Mouse (Mus musculus) kidney, adult 2 months (tissue): ENCODE measurements around the gene Adrb1. TPM values are rescaled to one million over a fixed set of nuclear protein-coding genes. Genes with fewer than 3 reads are reported as not detected.
"Not testable (repeated sequence)": the region's sequence is repeated elsewhere in the genome, so short reads cannot be mapped to it uniquely, and the experiment has no call there.

ENCODE experiments used
- DNase-seq: peaks from one replicate; pipeline ENCODE4 v3.0.0; 2021
- H3K27ac ChIP-seq: fragments of 200-500 bp; 2 replicates; pipeline ENCODE4 v1.5.1; 2012; ENCODE audit warnings: low read depth, low read length, control low read depth, inconsistent platforms; ENCODE audit not compliant: insufficient read depth
- H3K27me3 ChIP-seq: fragments of 200-500 bp; replicated peaks from 2 replicates; pipeline ENCODE4 v1.6.1; 2012; ENCODE audit warnings: mild to moderate bottlenecking, moderate library complexity, low read length, inconsistent platforms; ENCODE audit not compliant: control insufficient read depth, insufficient read depth
- H3K36me3 ChIP-seq: fragments of 200-500 bp; 2 replicates; pipeline ENCODE4 v1.6.1; 2012; ENCODE audit warnings: mild to moderate bottlenecking, moderate library complexity, low read length, inconsistent platforms; ENCODE audit not compliant: control insufficient read depth, insufficient read depth
- H3K4me1 ChIP-seq: fragments of 200-500 bp; 2 replicates; pipeline ENCODE4 v1.6.1; 2011; ENCODE audit warnings: low read length; ENCODE audit not compliant: control insufficient read depth, insufficient read depth
- H3K4me3 ChIP-seq: fragments of 200-500 bp; 2 replicates; pipeline ENCODE4 v1.5.1; 2011; ENCODE audit warnings: mild to moderate bottlenecking, low read depth, low read length, control low read depth; ENCODE audit not compliant: insufficient read depth
- CTCF ChIP-seq: fragments of 200-500 bp; conservative IDR thresholded peaks from 2 replicates; pipeline ENCODE4 v1.5.1; 2011; ENCODE audit warnings: low read depth, mild to moderate bottlenecking, control low read depth, low read length, moderate library complexity, mixed read lengths; ENCODE audit not compliant: insufficient read depth, insufficient read length
- POLR2A ChIP-seq: fragments of 200-500 bp; IDR thresholded peaks from one replicate; pipeline ENCODE4 v1.6.1; 2011; ENCODE audit warnings: low read depth, low read length, control low read depth
- WGBS: fragments of 180-500 bp; shearing (Covaris S2); methylation state at CpG from one replicate; pipeline ENCODE4 v1.1.7; 2018; 5-methylcytosine and 5-hydroxymethylcytosine counted together
- polyA plus RNA-seq: library from polyadenylated mRNA; depleted of rRNA; stranded (reverse); fragments of >200 nt; gene quantifications from 2 replicates; pipeline ENCODE4 v1.2.3, GENCODE M21; 2012

Adrb1 gene
- polyA plus RNA-seq, 1 experiment, result 2.7 TPM

GRCm38 (mm10) chr19:56750709-56751108, 28.7 kb downstream of the Adrb1 start:
- Histone ChIP-seq H3K27me3 (no peaks in the 10 kb centered on the region), H3K27ac (no peak overlapping the region), H3K36me3 (no peaks in the 10 kb centered on the region), H3K4me3 (no peak overlapping the region), H3K4me1 (peaks cover 8% of the 10 kb centered on the region)
- no peak for TF ChIP-seq CTCF
- no peak for TF ChIP-seq POLR2A
- 73% methylated on average over 4 of the region's 4 CpGs for WGBS
- DNase-seq, result no peak

GRCm38 (mm10) chr19:56754456-56754855, 32.5 kb downstream of the Adrb1 start:
- H3K4me3 ChIP-seq, H3K36me3 ChIP-seq, H3K27ac ChIP-seq, H3K4me1 ChIP-seq, DNase-seq, H3K27me3 ChIP-seq: not testable (repeated sequence)
- 93% methylated on average over 2 of the region's 2 CpGs for WGBS

GRCm38 (mm10) chr19:56756412-56756811, 34.4 kb downstream of the Adrb1 start:
- H3K36me3 ChIP-seq, result no peaks in the 10 kb centered on the region
- 77% methylated on average over 10 of the region's 10 CpGs for WGBS
- TF ChIP-seq CTCF, result no peak
- TF ChIP-seq POLR2A, result no peak
- no peak for DNase-seq
- H3K27me3 ChIP-seq, result no peaks in the 10 kb centered on the region
- H3K4me3 ChIP-seq, result no peak overlapping the region
- no peak overlapping the region for H3K27ac ChIP-seq
- H3K4me1 ChIP-seq, result no peaks in the 10 kb centered on the region

GRCm38 (mm10) chr19:56758311-56758710, 36.3 kb downstream of the Adrb1 start:
- Histone ChIP-seq H3K27ac (no peak overlapping the region), H3K36me3 (no peaks in the 10 kb centered on the region), H3K4me1 (no peaks in the 10 kb centered on the region), H3K4me3 (no peak overlapping the region), H3K27me3 (no peaks in the 10 kb centered on the region)
- DNase-seq, result no peak
- TF ChIP-seq CTCF, result no peak
- no peak for TF ChIP-seq POLR2A
- WGBS, result 98% methylated on average over 2 of the region's 2 CpGs

DNA sequence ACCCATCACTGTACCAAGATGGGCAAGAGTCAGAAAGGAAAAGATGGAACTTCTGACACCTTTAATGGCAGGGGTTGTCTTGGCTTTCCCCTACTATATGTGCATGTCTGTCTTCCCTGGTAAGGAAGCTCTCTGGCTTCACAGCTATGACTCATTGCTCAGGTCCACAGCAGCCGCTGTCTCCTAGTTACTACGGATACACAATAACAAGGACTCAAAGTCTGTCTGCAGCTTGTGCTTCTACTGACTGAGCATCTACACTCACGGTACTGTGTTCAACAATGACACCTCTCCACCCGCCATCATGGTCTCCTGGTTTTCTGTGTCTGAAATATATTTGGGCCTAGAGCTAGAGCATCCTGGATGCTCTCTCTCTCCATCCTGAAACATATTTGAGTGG, 37.7 kb downstream of the Adrb1 start:
- DNase-seq, result no peak
- no peak for TF ChIP-seq CTCF
- no peak for TF ChIP-seq POLR2A
- Histone ChIP-seq H3K36me3 (no peaks in the 10 kb centered on the region), H3K4me3 (no peak overlapping the region), H3K27ac (no peak overlapping the region), H3K27me3 (no peaks in the 10 kb centered on the region), H3K4me1 (no peaks in the 10 kb centered on the region)
- WGBS, result 89% methylated on average over 4 of the region's 4 CpGs

- H3K4me1 ChIP-seq, result no peaks in the 10 kb centered on the region
- TF ChIP-seq POLR2A (no peak), CTCF (no peak)
- no peaks in the 10 kb centered on the region for H3K27me3 ChIP-seq
- H3K4me3 ChIP-seq, result no peak overlapping the region
- no peak for DNase-seq
- no peak overlapping the region for H3K27ac ChIP-seq
- no peaks in the 10 kb centered on the region for H3K36me3 ChIP-seq
- 68% methylated on average over 8 of the region's 8 CpGs for WGBS
Measured at GRCm38 (mm10) chr19:56760306-56760940, 38.4 kb downstream of the Adrb1 start.

- Histone ChIP-seq H3K36me3 (no peaks in the 10 kb centered on the region), H3K27me3 (no peaks in the 10 kb centered on the region), H3K4me1 (no peaks in the 10 kb centered on the region), H3K4me3 (no peak overlapping the region), H3K27ac (no peak overlapping the region)
- 89% methylated on average over 5 of the region's 5 CpGs for WGBS
- TF ChIP-seq POLR2A (no peak), CTCF (no peak)
- no peak for DNase-seq
Measured at GRCm38 (mm10) chr19:56761096-56761495, 39.1 kb downstream of the Adrb1 start.

- no peak for TF ChIP-seq CTCF
- TF ChIP-seq POLR2A, result no peak
- WGBS, result 81% methylated on average over 2 of the region's 2 CpGs
- Histone ChIP-seq H3K27me3 (no peaks in the 10 kb centered on the region), H3K27ac (no peak overlapping the region), H3K4me1 (no peaks in the 10 kb centered on the region), H3K4me3 (no peak overlapping the region), H3K36me3 (no peaks in the 10 kb centered on the region)
- DNase-seq, result no peak
Measured at GRCm38 (mm10) chr19:56761727-56762126, 39.7 kb downstream of the Adrb1 start.
